Mouse (Mus musculus): ENCODE data around the gene Pakap.

GRCm38 (mm10) chr4:57538029-57538688 lies 29.8 kb upstream of the Pakap start:
- TF ChIP-seq CTCF (IDR thresholded peaks at IDR 0.05; ENCODE audit: borderline replicate concordance, control insufficient read depth, extremely low read depth, insufficient read depth, low read length, poor library complexity): no peak
- TF ChIP-seq POLR2A (IDR thresholded peaks at IDR 0.05; ENCODE audit: control insufficient read depth, extremely low read depth, insufficient read depth, low read length, poor library complexity): no peak

Measured in thymus, adult 2 months (tissue).